Mouse (Mus musculus): ENCODE results near the gene Scgb1b20.
"Not testable (repeated sequence)": the region's sequence is repeated elsewhere in the genome, so short reads cannot be mapped to it uniquely, and the experiment has no call there.

The Scgb1b20 gene

DNA sequence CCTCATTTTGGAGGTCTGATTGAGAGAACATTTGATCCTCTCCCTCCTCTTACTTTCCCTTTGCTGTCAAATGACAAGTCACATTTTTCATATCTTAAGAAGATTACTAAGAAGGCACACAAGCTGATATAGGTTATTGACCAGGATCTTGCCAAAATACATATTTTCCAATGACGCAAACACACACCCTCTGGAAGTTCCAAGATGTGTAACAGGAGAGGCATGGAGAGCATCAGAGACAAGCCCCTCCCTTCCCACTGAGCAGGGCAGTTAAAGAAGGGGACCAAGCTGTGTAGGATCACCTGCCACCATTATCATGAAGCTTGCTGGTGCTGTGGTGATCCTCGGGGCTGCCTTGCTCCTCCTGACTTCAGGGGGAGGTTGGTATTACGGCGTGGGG lies at the start of gene Scgb1b20:
Scgb1b20 (plus strand) TSS at position 301 of the 400 bp plus-strand sequence.
- not testable (repeated sequence) for DNase-seq (ENCODE audit: low read depth)

DNA sequence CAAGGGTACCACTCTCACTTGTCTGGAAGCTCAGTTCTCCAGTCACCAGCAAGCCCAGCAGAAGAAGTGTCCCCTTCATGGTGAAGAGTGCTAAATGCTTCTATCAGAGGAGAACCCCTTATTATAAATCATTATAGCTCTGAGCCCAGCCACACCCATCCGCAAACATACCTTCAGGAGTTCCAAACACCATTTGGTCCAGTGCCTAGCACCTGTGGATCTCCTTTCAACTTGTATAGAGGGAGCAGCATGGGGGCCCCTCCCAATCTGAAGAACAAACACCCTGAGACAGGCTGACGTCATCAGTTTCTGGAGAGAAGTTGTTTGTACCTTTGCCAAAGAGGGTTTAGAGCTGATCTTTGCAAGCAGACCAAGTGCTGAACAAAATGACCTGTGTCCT lies 6.8 kb upstream of the Scgb1b20 start, which contains the start of gene Scgb2b20:
Scgb2b20 (minus strand) TSS at position 101 of the 400 bp plus-strand sequence.
- not testable (repeated sequence) for DNase-seq (ENCODE audit: low read depth)

DNA sequence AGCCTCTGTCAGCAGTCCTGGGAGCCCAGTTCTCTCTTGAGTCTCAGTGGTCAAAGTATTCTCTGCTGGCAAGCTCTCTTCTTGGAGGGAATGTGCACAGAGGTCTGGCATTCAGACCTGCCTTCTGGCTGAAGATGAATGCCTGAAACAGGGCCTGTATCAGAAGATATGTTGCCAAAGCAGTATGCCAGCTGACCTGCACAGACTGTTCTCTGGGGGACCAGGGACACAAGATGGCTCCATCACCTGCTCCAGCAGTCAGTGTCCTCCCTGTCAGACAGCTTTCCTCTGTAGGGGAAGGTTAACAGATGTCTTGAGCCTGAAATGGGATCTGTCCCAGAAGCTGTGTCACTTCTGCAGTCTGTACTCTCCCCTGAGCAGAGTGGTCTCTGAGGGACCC lies 26.7 kb downstream of the Scgb1b20 start:
- not testable (repeated sequence) for DNase-seq (ENCODE audit: low read depth)

DNA sequence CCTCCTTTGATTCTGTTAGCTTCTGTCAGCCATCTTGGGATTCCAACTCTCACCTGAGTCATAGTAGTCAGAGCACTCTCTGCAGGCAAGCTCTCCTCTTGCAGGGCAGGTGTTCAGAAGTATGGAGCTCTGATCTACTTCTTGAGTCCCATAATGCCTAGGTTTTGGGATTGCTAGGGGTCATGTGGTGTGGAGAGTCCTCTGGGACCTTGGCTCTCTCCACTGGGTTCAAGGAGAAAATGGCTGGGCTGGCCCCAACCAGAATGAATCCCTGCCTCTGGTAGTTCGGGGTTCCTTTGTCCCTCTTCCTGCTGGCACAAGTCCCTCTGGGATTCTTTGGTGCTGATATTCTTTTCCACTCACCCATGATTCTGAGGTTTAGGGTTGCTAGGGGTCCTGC lies 28.6 kb downstream of the Scgb1b20 start:
- no peak for DNase-seq (ENCODE audit: low read depth)

DNA sequence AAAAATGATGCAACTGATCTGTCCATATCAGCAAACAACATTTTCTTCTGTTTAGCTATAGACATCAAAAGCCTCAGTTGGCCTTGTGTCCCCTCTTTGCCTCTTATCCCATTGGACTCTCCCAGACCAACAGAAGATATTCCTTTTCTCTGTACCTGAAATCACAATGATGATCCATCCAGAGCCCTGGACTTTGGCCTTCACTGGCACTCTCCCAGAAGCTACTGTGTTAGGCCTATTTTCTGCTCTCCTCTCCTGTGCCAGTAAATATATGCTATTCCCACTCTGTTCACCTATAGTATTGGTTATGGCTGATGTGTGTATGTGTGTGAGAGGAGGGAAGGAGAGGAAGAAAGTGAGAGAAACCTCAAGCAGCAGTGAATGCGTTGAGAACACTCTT lies 36.6 kb downstream of the Scgb1b20 start:
- DNase-seq (ENCODE audit: low read depth), result not testable (repeated sequence)
